Mouse (Mus musculus): ENCODE results near the gene Zfp787.

DNA sequence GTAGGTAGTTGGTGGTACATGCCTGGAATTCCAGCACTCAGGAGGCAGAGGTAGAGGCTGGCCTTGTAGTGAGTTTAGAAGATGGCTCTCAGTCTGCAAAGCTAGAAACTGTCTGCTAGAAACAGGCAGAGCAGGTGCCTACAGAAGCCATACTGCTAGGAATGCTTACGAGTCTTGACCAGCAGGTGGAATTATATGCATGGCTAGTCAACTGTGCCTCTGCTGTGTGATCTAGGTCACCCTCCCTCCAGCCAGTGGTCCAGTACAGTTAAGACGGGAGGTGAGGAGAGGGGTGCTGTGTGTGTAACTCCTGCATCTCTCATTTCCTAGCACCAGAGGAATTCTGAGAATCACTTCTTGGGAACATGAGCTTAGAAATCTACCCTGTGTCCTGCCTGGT is 31.0 kb upstream of the Zfp787 start:
- TF ChIP-seq CTCF (IDR thresholded peaks at IDR 0.05; ENCODE audit: borderline replicate concordance, control insufficient read depth, extremely low read depth, insufficient read depth, low read length, poor library complexity), result no peak
- TF ChIP-seq POLR2A (IDR thresholded peaks at IDR 0.05; ENCODE audit: control insufficient read depth, extremely low read depth, insufficient read depth, low read length, poor library complexity), result no peak
